Mouse (Mus musculus) megakaryocyte, embryonic 14.5 days (primary cell): ENCODE data around the gene Aqp3.

Experiments used
- FLI1 ChIP-seq: IDR thresholded peaks from 2 replicates; pipeline ENCODE4 v1.6.1; 2012; ENCODE audit warnings: low read length, inconsistent platforms, mixed read lengths
- GATA1 ChIP-seq: IDR thresholded peaks from 3 replicates; pipeline ENCODE4 v1.6.1; 2012; ENCODE audit warnings: mixed read lengths, low read length, inconsistent platforms, borderline replicate concordance

DNA sequence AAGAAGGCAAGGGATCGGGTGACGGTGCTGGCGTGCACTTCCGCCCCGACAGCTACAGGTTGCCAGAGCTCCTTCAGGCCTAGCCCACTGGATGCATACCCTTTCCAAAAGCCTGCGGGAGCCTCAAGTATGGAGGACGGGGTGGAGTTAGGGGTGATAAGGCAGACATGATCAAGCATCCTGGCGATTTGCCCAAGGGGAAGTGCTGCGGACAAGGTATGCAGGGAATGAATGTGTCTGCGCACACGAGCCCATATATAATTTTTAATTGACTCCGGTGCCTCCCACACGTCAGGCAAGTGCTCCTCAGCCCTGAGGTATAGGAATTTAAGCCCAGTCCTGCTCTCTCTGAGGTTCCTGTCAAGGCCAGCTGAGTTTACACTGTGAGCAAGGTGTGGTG, 42.9 kb downstream of the Aqp3 start:
- TF ChIP-seq GATA1 (no peak), FLI1 (no peak)
